Mouse (Mus musculus) brain, embryonic 14.5 days (tissue): ENCODE measurements around the gene Ets1. TPM values are rescaled to one million over a fixed set of nuclear protein-coding genes. Genes with fewer than 3 reads are reported as not detected.

Experiments used
- DNase-seq: peaks from one replicate; pipeline ENCODE4 v3.0.0-alpha.2; 2011; ENCODE audit warnings: low read depth
- CTCF ChIP-seq: fragments of 200-500 bp; IDR thresholded peaks from 2 replicates; pipeline ENCODE4 v1.5.1; 2012; ENCODE audit warnings: inconsistent platforms, mild to moderate bottlenecking, moderate library complexity, borderline replicate concordance; ENCODE audit not compliant: insufficient read depth, insufficient read length; ENCODE audit errors: extremely low read depth
- POLR2A ChIP-seq: fragments of 200-500 bp; IDR thresholded peaks from 2 replicates; pipeline ENCODE4 v1.6.1; 2012; ENCODE audit warnings: mild to moderate bottlenecking, inconsistent platforms, borderline replicate concordance; ENCODE audit not compliant: poor library complexity, insufficient read depth, insufficient read length, severe bottlenecking; ENCODE audit errors: extremely low read depth
- polyA plus RNA-seq: library from polyadenylated mRNA; depleted of rRNA; stranded (reverse); fragments of >200 nt; gene quantifications from 2 replicates; pipeline ENCODE4 v1.2.3, GENCODE M21; 2012

The Ets1 gene
- polyA plus RNA-seq, 1 experiment: 15.8 TPM

DNA sequence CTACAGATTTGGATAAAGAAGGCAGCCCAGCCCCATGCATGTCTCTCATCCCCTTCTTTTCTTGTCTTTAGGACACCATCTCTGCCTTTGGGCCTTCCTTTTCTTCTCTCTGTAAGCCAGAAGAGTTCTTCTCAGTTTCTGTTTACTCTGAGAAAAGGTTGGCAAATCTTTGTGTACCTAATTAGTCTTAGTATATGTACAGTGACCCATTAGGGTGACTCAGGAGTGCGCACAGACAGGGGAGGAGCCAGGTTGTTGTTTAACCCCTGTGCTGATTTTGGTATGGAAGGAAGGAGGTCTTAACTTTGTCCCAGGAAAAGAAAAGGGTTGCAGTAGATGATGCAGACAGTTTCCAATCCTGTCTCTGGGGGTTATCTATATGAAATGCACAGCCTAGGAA is 86.2 kb downstream of the Ets1 start:
- no peak for TF ChIP-seq CTCF
- TF ChIP-seq POLR2A: no peak
- DNase-seq: no peak

DNA sequence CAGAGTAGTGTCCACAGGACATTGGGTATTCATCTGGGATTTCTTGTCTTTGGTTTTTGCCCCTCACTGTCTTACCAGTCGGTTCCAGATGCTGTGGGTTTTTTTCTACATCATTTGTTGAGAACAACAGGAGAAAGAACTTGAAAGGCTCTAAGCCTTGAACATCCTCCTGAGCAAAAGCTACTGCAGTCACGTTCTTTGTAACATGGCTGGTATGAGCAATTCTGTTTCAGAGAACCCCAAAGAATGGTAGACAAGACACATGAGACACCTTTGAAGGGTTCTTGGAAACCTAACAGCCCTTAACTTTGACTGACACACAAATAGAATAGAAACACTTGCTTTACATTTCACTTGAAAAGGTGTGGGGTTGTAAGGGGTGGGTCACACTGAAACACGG is 86.9 kb downstream of the Ets1 start:
- no peak for TF ChIP-seq POLR2A
- TF ChIP-seq CTCF: no peak
- DNase-seq: no peak

DNA sequence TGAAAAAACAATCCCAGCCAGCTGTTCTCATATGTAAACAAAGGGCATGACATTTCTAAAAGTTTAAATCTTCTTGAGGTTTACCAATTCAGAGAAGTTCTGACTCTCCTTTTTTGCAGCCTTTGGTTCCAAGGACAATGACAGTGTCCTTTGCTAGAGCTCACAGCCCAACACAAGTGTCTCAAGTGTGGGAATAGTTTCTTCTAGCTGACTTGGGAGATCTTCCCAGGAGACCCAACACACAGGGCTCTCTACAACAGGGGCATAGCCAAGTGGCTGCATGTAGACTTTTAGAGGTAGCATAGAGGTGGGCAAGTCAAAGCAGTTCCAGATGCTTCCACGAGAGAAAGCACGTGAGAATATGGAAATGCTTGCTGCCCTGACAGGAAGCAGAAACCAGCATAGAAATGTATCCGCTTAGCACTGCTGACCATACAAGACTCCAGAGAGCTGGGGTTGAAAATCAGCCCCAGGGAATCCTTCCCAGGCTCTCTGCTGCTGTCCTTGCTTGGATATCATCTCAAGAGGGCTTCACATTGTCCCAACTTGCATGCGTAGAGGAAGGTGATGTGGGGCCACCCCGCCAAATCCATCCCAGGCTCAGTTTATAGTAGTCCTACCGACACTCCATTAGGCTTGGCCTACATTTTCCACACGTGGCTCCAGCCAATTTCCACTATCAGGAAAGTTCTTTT is 88.3 kb downstream of the Ets1 start:
- DNase-seq: no peak
- no peak for TF ChIP-seq CTCF
- no peak for TF ChIP-seq POLR2A

DNA sequence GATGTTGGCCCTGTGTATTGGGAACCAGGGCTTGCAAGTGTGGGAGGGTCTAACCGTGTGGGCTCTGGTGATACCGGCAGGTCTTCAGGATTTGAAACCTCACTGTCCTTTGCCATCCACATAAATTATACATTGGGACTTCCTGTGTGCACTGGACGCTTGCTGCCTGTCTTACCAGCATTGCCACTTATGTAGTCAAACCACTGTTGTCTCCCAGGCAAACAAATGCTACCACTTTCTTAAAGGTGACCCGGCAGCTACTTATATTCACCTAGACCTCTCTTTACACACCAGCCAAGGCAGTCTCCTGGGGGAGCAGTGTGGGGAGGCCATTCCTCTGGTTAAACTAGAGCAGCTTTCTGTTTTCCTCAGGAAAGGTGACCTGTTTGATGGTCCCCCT is 89.9 kb downstream of the Ets1 start:
- no peak for DNase-seq
- no peak for TF ChIP-seq POLR2A

DNA sequence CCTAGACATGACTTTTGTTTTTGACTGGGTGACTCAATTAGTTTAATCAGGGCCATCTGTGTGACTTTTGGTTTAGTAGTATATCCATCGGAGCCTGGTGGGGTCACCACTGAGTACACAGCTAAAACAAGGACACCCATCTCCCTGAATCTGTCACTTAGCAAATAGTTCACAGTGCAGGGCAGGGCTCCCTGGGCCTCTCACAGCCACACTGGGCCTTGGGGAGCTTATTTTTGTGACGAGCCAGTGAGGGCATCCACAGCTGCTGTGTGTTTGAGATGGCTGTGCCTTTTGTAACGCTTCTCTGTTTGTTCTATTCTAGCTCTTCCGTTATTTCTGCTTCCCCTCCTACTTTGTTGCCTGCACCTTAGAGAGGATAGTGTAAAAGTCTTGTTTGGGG is 90.6 kb downstream of the Ets1 start:
- DNase-seq: no peak
- TF ChIP-seq CTCF (no peak), POLR2A (no peak)

DNA sequence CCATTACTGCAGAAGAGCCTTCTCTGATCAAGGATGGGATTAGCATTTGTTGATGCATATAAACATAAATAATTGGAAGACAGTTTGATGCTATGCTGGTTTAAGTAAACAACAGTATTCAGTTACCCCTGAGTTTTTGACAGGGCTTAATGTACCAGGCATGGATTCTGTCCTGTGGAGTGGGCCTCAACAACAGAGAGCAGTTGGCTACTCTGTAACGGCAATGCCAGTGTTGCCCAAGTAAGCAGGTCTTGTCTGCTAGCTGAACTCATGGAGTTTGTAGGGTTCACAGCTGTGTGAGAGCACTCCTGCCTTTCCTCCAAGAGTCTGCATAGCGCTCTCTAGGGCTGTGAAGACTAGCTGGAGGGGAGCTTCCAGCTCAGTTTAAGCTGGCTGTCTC is 91.0 kb downstream of the Ets1 start:
- DNase-seq: no peak
- no peak for TF ChIP-seq POLR2A

DNA sequence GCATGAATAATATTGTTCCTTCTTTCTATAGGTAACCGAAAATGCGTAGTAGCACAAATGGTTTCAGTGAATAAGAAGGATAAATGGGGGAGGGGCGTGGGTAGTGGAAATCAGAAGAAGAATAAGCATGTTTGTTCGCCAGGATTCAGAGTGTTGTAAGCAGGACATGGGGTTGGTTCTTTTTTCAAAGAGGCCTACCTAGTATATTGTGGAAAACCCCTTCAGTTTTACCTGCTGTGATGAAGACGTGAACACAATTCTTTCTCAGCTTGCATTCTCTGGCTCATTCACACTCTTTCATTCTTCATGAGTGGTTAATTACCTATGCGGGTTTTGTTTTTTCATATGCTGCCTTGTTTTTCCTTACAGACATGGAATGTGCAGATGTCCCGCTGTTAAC is 92.3 kb downstream of the Ets1 start:
- no peak for DNase-seq
- TF ChIP-seq POLR2A (no peak), CTCF (no peak)

DNA sequence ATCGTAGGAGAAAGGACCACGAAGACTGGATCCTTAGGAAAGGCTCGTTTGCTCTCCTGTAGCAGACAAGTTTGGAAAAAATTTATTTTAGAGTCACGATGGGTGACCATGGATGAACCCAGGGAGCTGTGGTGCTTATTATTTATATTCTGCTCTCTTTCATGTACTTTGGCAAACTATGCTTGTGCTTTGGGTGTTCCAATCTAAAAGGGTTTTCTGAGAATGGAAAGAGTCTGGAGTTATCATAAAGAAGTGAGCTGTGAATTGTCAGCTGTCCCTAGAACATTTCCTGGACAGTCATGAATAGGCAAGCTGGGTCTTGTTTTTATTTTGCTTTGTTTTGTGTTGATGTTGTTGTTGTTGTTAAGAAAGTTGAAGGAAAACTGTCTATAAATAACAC is 92.8 kb downstream of the Ets1 start:
- no peak for TF ChIP-seq CTCF
- no peak for TF ChIP-seq POLR2A

DNA sequence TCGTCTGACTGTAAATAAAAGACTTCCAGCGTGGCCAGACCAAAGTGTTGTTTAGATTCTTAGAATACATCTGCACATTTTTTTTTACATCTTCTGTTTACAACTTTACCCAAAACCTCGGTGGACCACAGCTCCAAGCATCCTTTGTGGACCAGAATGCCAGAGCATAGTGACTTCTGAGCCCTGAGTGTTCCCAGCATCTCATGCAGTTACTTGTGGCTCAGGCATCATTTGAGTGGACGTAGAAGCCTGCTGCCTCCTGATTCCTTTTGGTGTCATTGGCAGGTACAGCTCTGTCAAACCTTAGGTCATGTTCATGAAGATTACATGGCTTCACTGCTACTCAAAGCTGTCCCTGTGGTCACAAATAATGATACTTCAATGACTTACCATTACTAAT is 93.2 kb downstream of the Ets1 start:
- no peak for DNase-seq
- TF ChIP-seq POLR2A (no peak), CTCF (no peak)

More for the DNA sequence above, 92.8 kb downstream of the Ets1 start:
- DNase-seq: no peak

DNA sequence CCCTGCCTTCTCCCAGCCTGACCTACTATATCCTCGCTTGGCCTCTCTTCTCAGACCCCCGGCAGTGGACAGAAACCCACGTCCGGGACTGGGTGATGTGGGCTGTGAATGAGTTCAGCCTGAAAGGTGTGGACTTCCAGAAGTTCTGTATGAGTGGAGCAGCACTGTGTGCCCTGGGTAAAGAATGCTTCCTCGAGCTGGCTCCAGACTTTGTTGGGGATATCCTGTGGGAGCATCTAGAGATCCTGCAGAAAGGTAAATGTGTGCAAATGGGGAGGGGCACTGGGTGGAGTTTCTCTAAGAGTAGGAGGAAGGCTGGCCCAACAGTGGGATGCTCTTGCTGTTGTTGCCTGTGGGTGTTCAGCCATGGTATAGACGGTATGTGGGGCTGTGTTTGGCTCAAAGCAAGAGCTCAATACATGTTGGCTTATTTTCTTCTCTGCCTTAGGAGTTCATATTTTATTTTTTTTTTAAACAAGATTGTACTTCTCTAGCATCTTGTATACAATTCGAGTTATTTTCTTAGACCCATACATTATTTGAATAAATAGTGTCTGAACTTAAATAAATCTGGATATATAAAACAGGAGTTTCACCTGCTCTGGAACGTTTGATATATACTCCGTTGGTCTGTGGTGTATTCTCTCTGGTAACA is 94.1 kb downstream of the Ets1 start:
- no peak for DNase-seq

DNA sequence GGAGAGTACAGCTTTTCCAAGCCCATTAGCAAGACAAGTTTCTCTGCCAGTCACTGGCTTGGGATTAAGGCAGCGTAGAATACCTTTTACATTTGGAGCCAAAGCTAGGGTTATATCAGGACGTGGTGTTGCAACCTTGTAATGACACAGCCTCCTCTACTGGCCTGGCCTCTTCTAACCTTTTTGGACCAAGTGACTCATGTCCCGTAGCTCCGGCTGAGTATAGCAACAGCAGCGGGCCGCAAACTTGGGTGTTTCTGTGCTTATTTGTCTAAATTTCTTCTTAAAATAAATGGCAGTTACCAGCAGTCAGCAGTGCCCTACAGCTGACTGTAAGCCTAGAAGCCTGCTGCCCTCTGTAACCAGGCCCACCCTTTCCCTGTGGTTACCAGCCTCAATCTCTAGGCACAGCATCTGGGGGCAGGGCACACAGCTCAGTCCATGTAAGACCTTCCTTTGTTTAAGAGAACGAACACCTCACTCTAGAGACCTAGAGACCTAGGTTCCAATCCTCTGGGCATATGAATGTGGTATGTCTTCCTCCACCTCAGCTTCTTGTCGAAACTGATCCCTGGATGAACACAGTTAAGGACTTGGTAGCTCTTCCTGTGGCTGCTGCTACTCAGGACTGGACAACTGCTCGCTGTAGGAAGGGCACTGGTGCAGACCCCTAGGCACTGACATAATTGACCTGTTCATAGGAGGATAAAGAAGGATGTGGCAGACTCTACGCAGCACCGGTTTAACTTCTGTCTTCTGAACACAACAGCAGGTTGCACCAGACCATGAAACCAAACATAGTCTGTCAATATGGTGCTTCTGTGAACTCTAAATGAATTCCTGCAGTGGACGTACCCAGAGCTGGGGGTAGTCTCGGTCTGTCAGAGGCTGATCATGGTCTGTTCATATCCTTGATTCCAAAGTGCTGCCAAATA is 94.9 kb downstream of the Ets1 start:
- no peak for TF ChIP-seq POLR2A
- no peak for TF ChIP-seq CTCF
- DNase-seq: no peak

More for the DNA sequence above, 94.1 kb downstream of the Ets1 start:
- TF ChIP-seq POLR2A (no peak), CTCF (no peak)
